Mouse (Mus musculus): Measurements from ENCODE around the gene Tnc.

Gene Tnc

GRCm38 (mm10) chr4:64046831-64047493 is at the start of gene Tnc:
Tnc (minus strand) TSS chr4:64047015.
- DNase-seq: no peak

- DNase-seq: peak; percentile 3
These were observed 47.4 kb upstream of the Tnc start for GRCm38 (mm10) chr4:64094221-64094620.

GRCm38 (mm10) chr4:64092857-64093256 is 46.0 kb upstream of the Tnc start:
- DNase-seq: no peak

GRCm38 (mm10) chr4:64089378-64089777 is 42.6 kb upstream of the Tnc start:
- DNase-seq: no peak

- no peak for DNase-seq
These were observed 40.9 kb upstream of the Tnc start for GRCm38 (mm10) chr4:64087675-64088074.

- DNase-seq: no peak
These were observed 39.3 kb upstream of the Tnc start for GRCm38 (mm10) chr4:64085993-64086567.

- DNase-seq: no peak
These were observed 37.0 kb upstream of the Tnc start for GRCm38 (mm10) chr4:64083858-64084257.

GRCm38 (mm10) chr4:64078029-64078619 is 31.3 kb upstream of the Tnc start:
- no peak for DNase-seq

GRCm38 (mm10) chr4:64076349-64077025 is 29.7 kb upstream of the Tnc start:
- no peak for DNase-seq

- DNase-seq: no peak
These were observed 27.9 kb upstream of the Tnc start for GRCm38 (mm10) chr4:64074725-64075124.

- DNase-seq: no peak
These were observed 20.6 kb upstream of the Tnc start for GRCm38 (mm10) chr4:64067394-64067793.

GRCm38 (mm10) chr4:64065266-64065665 is 18.5 kb upstream of the Tnc start:
- no peak for DNase-seq

GRCm38 (mm10) chr4:64058856-64059231 is 12.0 kb upstream of the Tnc start:
- DNase-seq: no peak

GRCm38 (mm10) chr4:64058048-64058855 is 11.4 kb upstream of the Tnc start:
- no peak for DNase-seq

GRCm38 (mm10) chr4:64048177-64048576 is 1.4 kb upstream of the Tnc start:
- DNase-seq: no peak

- no peak for DNase-seq
These were observed 2.9 kb downstream of the Tnc start for GRCm38 (mm10) chr4:64043893-64044292.

GRCm38 (mm10) chr4:64043371-64043770 is 3.4 kb downstream of the Tnc start:
- DNase-seq: no peak

- no peak for DNase-seq
These were observed 7.7 kb downstream of the Tnc start for GRCm38 (mm10) chr4:64039091-64039490.

- DNase-seq: no peak
These were observed 9.3 kb downstream of the Tnc start for GRCm38 (mm10) chr4:64037513-64037912.

- no peak for DNase-seq
These were observed 12.1 kb downstream of the Tnc start for GRCm38 (mm10) chr4:64034724-64035123.

- DNase-seq: no peak
These were observed 13.6 kb downstream of the Tnc start for GRCm38 (mm10) chr4:64033191-64033590.

GRCm38 (mm10) chr4:64029486-64029885 is 17.3 kb downstream of the Tnc start:
- DNase-seq: no peak

GRCm38 (mm10) chr4:64025591-64025990 is 21.2 kb downstream of the Tnc start:
- no peak for DNase-seq
